Mouse (Mus musculus) effector memory CD4-positive, alpha-beta T cell, adult 5 months (primary cell): ENCODE measurements around the gene Olfr967. TPM values are rescaled to one million over a fixed set of nuclear protein-coding genes. Genes with fewer than 3 reads are reported as not detected.

Source experiments
- polyA plus RNA-seq: library from polyadenylated mRNA; unstranded; fragments of 100-300 nt; shearing (Covaris generic); gene quantifications from one replicate; pipeline ENCODE4 v1.2.1, GENCODE M21; 2017

Olfr967 gene
- polyA plus RNA-seq, result not detected

DNA sequence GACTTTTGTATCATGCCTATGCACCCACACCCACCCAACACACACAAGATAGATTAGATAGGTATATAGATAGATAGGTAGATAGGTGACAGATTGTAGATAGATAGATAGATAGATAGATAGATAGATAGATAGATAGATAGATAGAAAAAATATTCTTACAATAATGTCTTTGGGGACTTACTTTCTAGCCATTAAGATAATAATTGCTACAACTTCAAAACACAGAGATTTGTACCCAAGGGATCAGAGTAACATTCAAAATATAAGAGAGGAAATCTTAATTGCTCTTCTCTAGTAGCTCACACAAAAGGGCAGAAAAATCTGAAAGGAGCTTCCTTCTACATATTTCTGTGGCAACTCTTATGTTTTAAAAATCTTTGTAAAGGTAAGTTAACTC is at the start of gene Olfr967:
TSS of gene Olfr967 (plus strand) at position 301 of the 400 bp plus-strand sequence.

DNA sequence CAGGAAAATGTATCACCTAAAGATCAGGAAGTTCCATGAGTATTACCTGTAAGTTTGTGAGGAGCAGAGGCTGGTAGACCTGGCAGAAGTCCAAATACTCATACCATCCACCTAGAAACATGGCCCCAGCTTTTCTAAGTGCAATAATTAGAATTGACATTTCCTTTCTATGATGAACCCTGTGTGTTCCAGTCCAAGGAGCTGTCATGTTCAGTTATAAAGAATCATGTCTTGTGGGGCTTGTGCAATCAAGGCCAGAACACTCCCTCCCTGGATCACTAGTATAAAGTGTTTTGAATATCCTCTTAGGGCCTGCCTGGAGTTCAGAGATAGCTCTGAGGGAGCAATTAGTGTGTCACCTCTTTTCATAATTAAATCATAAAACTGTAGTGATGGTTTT is 39.0 kb upstream of the Olfr967 start, which contains the start of gene Olfr149:
TSS of gene Olfr149 (minus strand) at position 101 of the 400 bp plus-strand sequence.

DNA sequence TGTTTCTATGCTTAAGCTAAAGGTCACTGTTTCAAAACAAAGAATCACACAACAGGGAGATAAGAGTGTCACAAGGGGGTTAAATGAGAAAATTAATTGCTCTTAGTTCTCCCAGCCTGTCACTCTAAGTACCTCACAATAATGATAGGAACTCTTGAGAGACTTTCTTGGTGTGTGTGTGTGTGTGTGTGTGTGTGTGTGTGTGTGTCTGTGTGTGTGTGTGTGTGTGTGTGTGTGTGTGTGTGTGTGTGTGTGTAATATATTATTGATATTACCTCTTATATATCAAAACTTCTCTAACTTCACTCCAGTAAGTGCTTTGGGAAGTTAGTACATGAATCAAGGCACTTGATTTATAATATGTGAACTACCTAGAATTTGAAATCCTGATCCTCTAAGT is 35.0 kb upstream of the Olfr967 start, which contains the start of gene Olfr965:
TSS of gene Olfr965 (plus strand) at position 301 of the 400 bp plus-strand sequence.

DNA sequence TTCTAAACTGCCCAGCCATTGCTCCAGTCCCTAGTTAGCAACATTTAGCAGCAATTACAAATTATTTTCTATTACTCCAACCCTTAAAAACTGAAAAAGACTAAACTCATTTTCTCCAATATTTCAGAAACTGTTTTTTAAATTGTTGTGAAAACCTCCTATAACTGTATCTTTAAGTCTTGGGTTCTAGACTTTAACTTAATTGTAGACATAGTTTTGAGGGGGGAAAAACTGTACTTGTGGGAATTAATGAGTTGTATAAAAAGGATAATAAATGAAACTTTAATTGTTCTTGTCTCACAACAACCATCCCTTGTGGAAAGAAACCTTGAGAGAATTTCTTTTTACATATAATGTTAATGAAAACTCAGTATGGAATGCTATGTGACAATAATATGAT is 15.4 kb upstream of the Olfr967 start, which contains the start of gene Olfr150:
TSS of gene Olfr150 (plus strand) at position 301 of the 400 bp plus-strand sequence.

DNA sequence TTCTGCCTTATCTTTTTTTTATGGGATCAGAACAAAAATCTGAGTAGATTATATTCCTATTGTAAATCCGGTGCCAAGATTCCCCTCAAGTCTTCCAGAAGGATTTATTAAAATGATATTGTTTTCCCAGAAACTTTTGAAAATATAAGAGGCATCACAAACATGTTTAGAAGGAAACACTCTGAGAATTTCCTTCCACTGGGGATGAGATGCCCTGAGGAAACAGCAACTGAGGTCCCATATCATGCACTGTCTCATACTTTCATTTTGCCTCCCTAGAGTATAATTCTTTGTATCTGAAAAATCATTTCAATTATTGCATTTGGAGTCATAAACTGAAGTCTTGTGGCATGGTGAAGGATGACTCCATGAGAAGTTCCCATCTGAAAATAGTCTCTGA is 37.1 kb downstream of the Olfr967 start, which contains the start of gene Olfr968:
TSS of gene Olfr968 (minus strand) at position 101 of the 400 bp plus-strand sequence.

DNA sequence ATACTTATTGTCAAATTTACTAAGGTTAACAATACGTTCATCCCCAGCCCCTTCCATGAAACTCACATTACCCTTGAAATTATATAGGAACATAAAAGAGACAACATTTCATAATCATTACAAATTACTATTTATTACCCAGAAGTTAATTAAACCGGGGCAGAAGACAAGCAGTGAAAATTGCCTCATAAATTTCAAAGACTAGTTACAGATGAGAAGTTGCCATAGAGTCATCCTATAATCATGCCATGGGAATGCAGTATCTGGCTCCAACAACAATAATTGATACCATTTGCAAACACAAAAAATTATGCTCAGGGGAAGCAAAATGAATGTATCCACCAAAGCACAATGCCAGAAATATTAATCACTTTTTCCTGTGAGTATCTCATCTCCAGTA is 44.5 kb downstream of the Olfr967 start, which contains the start of gene Olfr969:
TSS of gene Olfr969 (plus strand) at position 388 of the 400 bp plus-strand sequence.

Other genes starting within 250 kb of the Olfr967 start
- not detected for gene Olfr957, start 230.4 kb upstream of the Olfr967 start, polyA plus RNA-seq
- gene Olfr958, start 192.2 kb upstream of the Olfr967 start, polyA plus RNA-seq, result 0.40 TPM
- gene Olfr959, start 170.7 kb upstream of the Olfr967 start, polyA plus RNA-seq, result not detected
- gene AW551984, start 141.8 kb upstream of the Olfr967 start, polyA plus RNA-seq, result not detected
- gene Olfr148, start 135.6 kb upstream of the Olfr967 start, polyA plus RNA-seq, result not detected
- not detected for gene Olfr960, start 124.9 kb upstream of the Olfr967 start, polyA plus RNA-seq
- not detected for gene Olfr961, start 101.2 kb upstream of the Olfr967 start, polyA plus RNA-seq
- not detected for gene Olfr963, start 79.0 kb upstream of the Olfr967 start, polyA plus RNA-seq
- gene Olfr149, start 39.1 kb upstream of the Olfr967 start, polyA plus RNA-seq, result not detected
- not detected for gene Olfr965, start 34.9 kb upstream of the Olfr967 start, polyA plus RNA-seq
- gene Olfr150, start 15.3 kb upstream of the Olfr967 start, polyA plus RNA-seq, result not detected
- not detected for gene Olfr968, start 37.0 kb downstream of the Olfr967 start, polyA plus RNA-seq
- gene Olfr969, start 44.7 kb downstream of the Olfr967 start, polyA plus RNA-seq, result not detected
- gene Olfr970, start 62.6 kb downstream of the Olfr967 start, polyA plus RNA-seq, result not detected
- gene Olfr971, start 90.6 kb downstream of the Olfr967 start, polyA plus RNA-seq, result not detected
- gene Olfr972, start 120.2 kb downstream of the Olfr967 start, polyA plus RNA-seq, result not detected
- not detected for gene Olfr229, start 161.1 kb downstream of the Olfr967 start, polyA plus RNA-seq
- gene Olfr974, start 191.3 kb downstream of the Olfr967 start, polyA plus RNA-seq, result 0.14 TPM
- gene Olfr975, start 205.8 kb downstream of the Olfr967 start, polyA plus RNA-seq, result not detected
- gene Olfr976, start 214.9 kb downstream of the Olfr967 start, polyA plus RNA-seq, result not detected
- gene Olfr978, start 245.9 kb downstream of the Olfr967 start, polyA plus RNA-seq, result not detected